Mouse (Mus musculus) monocyte, adult 2 months (primary cell): ENCODE measurements around the gene Timm10b.

Experiments
- DNase-seq, 2 experiments: peaks; one replicate each; pipeline ENCODE4 v3.0.0; 2022; ENCODE audit warnings: low spot score in 2 of 2, low read depth in 1 of 2

Gene Timm10b

GRCm38 (mm10) chr7:105640233-105640893, 507 bp downstream of the Timm10b start, which contains the start of the genes Arfip2 and Gm45799:
Arfip2 (minus strand) TSS chr7:105640416.
Gm45799 (plus strand) TSS chr7:105640552.
- peak; percentile 92 to 95 for DNase-seq

DNA sequence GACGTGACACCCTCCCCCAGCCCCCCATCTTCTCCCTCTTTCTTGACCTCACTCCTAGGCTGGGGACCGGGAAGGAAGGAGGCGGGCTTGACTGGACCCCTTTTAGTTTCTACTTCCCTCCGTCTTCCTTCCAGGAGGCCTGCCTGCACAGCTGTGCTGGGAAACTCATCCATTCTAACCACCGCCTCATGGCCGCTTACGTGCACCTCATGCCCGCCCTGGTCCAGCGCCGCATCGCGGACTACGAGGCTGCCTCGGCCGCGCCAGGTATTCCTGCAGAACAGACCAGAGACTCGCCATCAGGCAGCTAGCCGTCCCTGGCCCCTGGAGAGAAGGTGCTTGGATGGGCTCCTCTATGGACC, 1.0 kb downstream of the Timm10b start:
- DNase-seq, result no peak

- DNase-seq, result no peak
Measured at GRCm38 (mm10) chr7:105641936-105642335, 2.1 kb downstream of the Timm10b start.

- DNase-seq, result peak in 1 of 2 experiments; percentile 58
Measured at GRCm38 (mm10) chr7:105650639-105651435, 11.0 kb downstream of the Timm10b start, which contains the start of gene Dnhd1. Dnhd1 (plus strand) TSS chr7:105650827.

DNA sequence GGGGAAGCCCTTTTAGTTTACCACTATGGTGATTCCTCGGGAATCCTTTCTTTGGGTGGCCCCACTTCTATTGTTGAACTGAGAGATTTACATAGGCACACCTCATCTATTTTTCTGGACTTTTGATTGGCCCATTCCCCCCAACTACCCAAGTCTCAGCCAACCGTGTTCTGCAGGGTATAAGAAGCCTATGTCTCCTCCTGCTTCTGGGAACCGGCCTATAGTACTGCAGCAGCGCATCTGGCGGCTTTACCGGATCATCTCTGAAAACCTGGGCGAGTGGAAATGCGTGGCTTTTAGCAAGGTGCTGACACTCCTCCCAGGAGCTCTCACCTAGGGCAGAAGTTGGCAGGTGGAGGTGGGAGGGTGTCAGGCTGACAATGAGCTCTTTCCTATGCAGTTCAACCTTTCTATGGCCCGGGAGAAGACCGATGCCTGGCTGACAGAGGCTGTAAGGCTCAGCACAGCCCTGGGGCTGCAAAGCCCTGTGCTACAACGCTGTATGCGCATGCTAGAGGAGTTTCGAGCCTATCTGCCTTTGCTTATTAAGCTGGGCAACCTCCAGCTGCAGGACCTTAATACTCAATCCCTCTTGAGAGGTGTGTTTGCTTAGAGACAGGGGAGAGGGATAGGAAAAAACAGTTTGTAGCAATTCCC, 45.8 kb downstream of the Timm10b start:
- no peak for DNase-seq

GRCm38 (mm10) chr7:105690875-105691274, 51.0 kb downstream of the Timm10b start:
- DNase-seq, result no peak
